Mouse (Mus musculus) CH12.LX (cell line): Measurements from ENCODE around the gene Eri3. TPM values are rescaled to one million over a fixed set of nuclear protein-coding genes. Genes with fewer than 3 reads are reported as not detected.

Experiments
- DNase-seq: peaks from one replicate; pipeline ENCODE4 v3.0.0-alpha.2; 2013; ENCODE audit errors: extremely low read depth
- H3K27ac ChIP-seq: 2 replicates; pipeline ENCODE4 v1.5.1; 2012; ENCODE audit warnings: low read depth, mild to moderate bottlenecking, control low read depth, moderate library complexity; ENCODE audit not compliant: insufficient read depth
- H3K27me3 ChIP-seq: replicated peaks from 2 replicates; pipeline ENCODE3; 2012; ENCODE audit warnings: inconsistent platforms
- H3K36me3 ChIP-seq, 2 experiments: replicated peaks in 1 of 2; 2 replicates each; pipeline versions ENCODE3 to v1.6.1; 2012; ENCODE audit warnings: inconsistent platforms in 1 of 2, low read length in 1 of 2, mild to moderate bottlenecking in 1 of 2, mixed read lengths in 1 of 2, moderate library complexity in 1 of 2; ENCODE audit not compliant: control insufficient read depth in 1 of 2, insufficient read depth in 1 of 2
- H3K4me1 ChIP-seq, 2 experiments: 2 replicates each; pipeline ENCODE4 v1.6.1; 2012; ENCODE audit warnings: inconsistent platforms in 1 of 2, moderate library complexity in 1 of 2; ENCODE audit not compliant: insufficient read depth in 2 of 2, control insufficient read depth in 1 of 2
- H3K4me2 ChIP-seq: 2 replicates; pipeline ENCODE4 v1.6.1; 2012; ENCODE audit warnings: low read depth, mild to moderate bottlenecking, control low read depth; ENCODE audit not compliant: poor library complexity, insufficient read depth, severe bottlenecking
- H3K4me3 ChIP-seq, 3 experiments: fragments of 150-350 bp in 1 of 3; sonication (generic) in 1 of 3; replicated peaks in 1 of 3; 2 replicates each; pipeline versions ENCODE3 to v1.5.1; 2011 to 2012; ENCODE audit warnings: low read depth in 2 of 3, low read length in 2 of 3, mild to moderate bottlenecking in 2 of 3, moderate library complexity in 2 of 3, control low read depth in 1 of 3, improper control_type of control experiment in 1 of 3, inconsistent platforms in 1 of 3, mixed read lengths in 1 of 3; ENCODE audit not compliant: poor library complexity in 1 of 3
- H3K79me2 ChIP-seq: replicated peaks from 2 replicates; pipeline ENCODE4 v1.6.1; 2012; ENCODE audit warnings: mild to moderate bottlenecking, moderate library complexity; ENCODE audit not compliant: control insufficient read depth, poor library complexity, insufficient read depth, severe bottlenecking; ENCODE audit errors: extremely low read depth
- H3K9ac ChIP-seq: 2 replicates; pipeline ENCODE4 v1.6.1; 2012; ENCODE audit warnings: low read depth, mild to moderate bottlenecking, control low read depth, moderate library complexity; ENCODE audit not compliant: insufficient read depth
- H3K9me3 ChIP-seq: replicated peaks from 2 replicates; pipeline ENCODE3; 2012; ENCODE audit warnings: low read length, inconsistent platforms, mixed read lengths
- BHLHE40 ChIP-seq: IDR thresholded peaks from 2 replicates; pipeline ENCODE4 v1.6.1; 2011; ENCODE audit warnings: mild to moderate bottlenecking, low read depth, low read length, improper control_type of control experiment
- CHD1 ChIP-seq: IDR thresholded peaks from 2 replicates; pipeline ENCODE4 v1.6.1; 2012; ENCODE audit warnings: low read depth, low read length, improper control_type of control experiment, inconsistent platforms
- CHD2 ChIP-seq: IDR thresholded peaks from 2 replicates; pipeline ENCODE4 v1.6.1; 2011; ENCODE audit warnings: low read length, improper control_type of control experiment
- CTCF ChIP-seq, 2 experiments: IDR thresholded peaks in 1 of 2; conservative IDR thresholded peaks in 1 of 2; 2 replicates each; pipeline ENCODE4 v1.5.1; 2011 to 2012; ENCODE audit warnings: low read depth in 2 of 2, low read length in 2 of 2, improper control_type of control experiment in 1 of 2, inconsistent platforms in 1 of 2, mild to moderate bottlenecking in 1 of 2, moderate library complexity in 1 of 2
- ELF1 ChIP-seq: IDR thresholded peaks from 2 replicates; pipeline ENCODE4 v1.6.1; 2014; ENCODE audit warnings: low read depth, mild to moderate bottlenecking, inconsistent platforms, low read length, improper control_type of control experiment
- EP300 ChIP-seq: IDR thresholded peaks from 2 replicates; pipeline ENCODE4 v1.6.1; 2011; ENCODE audit warnings: low read length, improper control_type of control experiment
- GABPA ChIP-seq: IDR thresholded peaks from 2 replicates; pipeline ENCODE4 v1.6.1; 2012; ENCODE audit warnings: low read depth, low read length, improper control_type of control experiment, inconsistent platforms; ENCODE audit not compliant: insufficient replicate concordance
- HCFC1 ChIP-seq: IDR thresholded peaks from 2 replicates; pipeline ENCODE4 v1.6.1; 2012; ENCODE audit warnings: low read depth, mild to moderate bottlenecking, inconsistent platforms, low read length, improper control_type of control experiment
- JUND ChIP-seq: conservative IDR thresholded peaks from 2 replicates; pipeline ENCODE4 v1.6.1; 2011; ENCODE audit warnings: low read depth, low read length, improper control_type of control experiment
- MAZ ChIP-seq: IDR thresholded peaks from 2 replicates; pipeline ENCODE4 v1.6.1; 2012; ENCODE audit warnings: low read depth, mild to moderate bottlenecking, inconsistent platforms, low read length, improper control_type of control experiment, moderate library complexity
- MXI1 ChIP-seq: IDR thresholded peaks from 2 replicates; pipeline ENCODE4 v1.6.1; 2011; ENCODE audit warnings: mild to moderate bottlenecking, low read depth, low read length, improper control_type of control experiment
- POLR2AphosphoS2 ChIP-seq: IDR thresholded peaks from 2 replicates; pipeline ENCODE4 v1.6.1; 2011; ENCODE audit warnings: low read depth, low read length, improper control_type of control experiment
- RAD21 ChIP-seq: IDR thresholded peaks from 2 replicates; pipeline ENCODE4 v1.6.1; 2011; ENCODE audit warnings: low read depth, mild to moderate bottlenecking, low read length, improper control_type of control experiment, moderate library complexity
- SIN3A ChIP-seq: IDR thresholded peaks from 2 replicates; pipeline ENCODE4 v1.6.1; 2012; ENCODE audit warnings: low read length, improper control_type of control experiment, inconsistent platforms
- TBP ChIP-seq: conservative IDR thresholded peaks from 2 replicates; pipeline ENCODE4 v1.6.1; 2011; ENCODE audit warnings: low read depth, low read length, improper control_type of control experiment
- USF2 ChIP-seq: conservative IDR thresholded peaks from 2 replicates; pipeline ENCODE4 v1.6.1; 2011; ENCODE audit warnings: low read depth, low read length, improper control_type of control experiment
- ZC3H11A ChIP-seq: IDR thresholded peaks from 2 replicates; pipeline ENCODE4 v1.6.1; 2012; ENCODE audit warnings: low read depth, mild to moderate bottlenecking, inconsistent platforms, low read length, improper control_type of control experiment
- ZKSCAN1 ChIP-seq: IDR thresholded peaks from 2 replicates; pipeline ENCODE4 v1.6.1; 2012; ENCODE audit warnings: low read depth, inconsistent platforms, low read length, improper control_type of control experiment, borderline replicate concordance
- dilution Hi-C: fragments of 300-500 bp; cut with MboI; formaldehyde crosslinking; loops from 2 replicates; pipeline ENCODE4 v1.14.3; 2020; ENCODE audit warnings: low sequenced_read_pairs; ENCODE audit not compliant: extremely low pct_unique_long_range_greater_than_20kb, extremely low pct_ligation_motif_present
- in situ Hi-C: fragments of 300-500 bp; cut with MboI; formaldehyde crosslinking; loops from 3 replicates; pipeline ENCODE4 v1.14.3; 2019; ENCODE audit warnings: low sequenced_read_pairs, low pct_ligation_motif_present, low pct_unique_long_range_greater_than_20kb, mixed read lengths
- polyA plus RNA-seq: library from polyadenylated mRNA; unstranded; fragments of >175 nt; gene quantifications from 2 replicates; pipeline ENCODE4 v1.2.1, GENCODE M21; 2012; ENCODE audit warnings: low read depth; ENCODE audit not compliant: insufficient read length
- total RNA-seq, 2 experiments: library from RNA; depleted of rRNA; stranded (reverse); fragments of 300-350 nt in 1 of 2; fragments of >200 nt in 1 of 2; gene quantifications; 2 replicates each; pipeline ENCODE4 v1.2.3; 2012 to 2014

The Eri3 gene
- total and polyA plus RNA-seq, 3 experiments = 31.2 to 38.0 (median 31.9) TPM

GRCm38 (mm10) chr4:117546616-117547015 is 3.5 kb upstream of the Eri3 start:
- H3K9ac ChIP-seq = no peak overlapping the region
- no peak for DNase-seq
- H3K27ac ChIP-seq = no peak overlapping the region
- TF ChIP-seq MAZ = no peak
- TF ChIP-seq ELF1 = no peak
- in situ Hi-C loops = no loop called here
- H3K4me2 ChIP-seq = no peak overlapping the region
- dilution Hi-C loops = no loop called here
- H3K4me1 ChIP-seq = peaks cover 11 to 46% of the 10 kb centered on the region in 2 experiments; a peak in 3 of 4 replicates
- no peaks in the 10 kb centered on the region for H3K9me3 ChIP-seq
- no peaks in the 10 kb centered on the region for H3K27me3 ChIP-seq
- no peak overlapping the region for H3K4me3 ChIP-seq
- no peaks in the 10 kb centered on the region for H3K79me2 ChIP-seq
- H3K36me3 ChIP-seq = no peaks in the 10 kb centered on the region

GRCm38 (mm10) chr4:117549576-117549975 is 589 bp upstream of the Eri3 start:
- H3K4me2 ChIP-seq = peak overlapping the region; percentile 69
- H3K9ac ChIP-seq = peak overlapping the region; percentile 87
- DNase-seq = peak; percentile 23
- no peaks in the 10 kb centered on the region for H3K9me3 ChIP-seq
- in situ Hi-C loops (no loop called here), dilution Hi-C loops (no loop called here)
- H3K79me2 ChIP-seq = no peaks in the 10 kb centered on the region
- H3K27ac ChIP-seq = no peak overlapping the region
- TF ChIP-seq JUND (no peak), USF2 (no peak), ZC3H11A (no peak), CTCF (conservative IDR thresholded peaks at IDR 0.05 in 1 of 2, IDR thresholded peaks at IDR 0.05 in 1 of 2; ENCODE audit: low read depth in 2 of 2, low read length in 2 of 2) (no peak), EP300 (no peak), SIN3A (no peak), RAD21 (no peak), MXI1 (no peak), ELF1 (no peak), ZKSCAN1 (no peak), POLR2AphosphoS2 (no peak), BHLHE40 (no peak), HCFC1 (no peak), CHD2 (no peak), CHD1 (no peak), TBP (no peak), GABPA (no peak)
- TF ChIP-seq, all 38 proteins: peak for 0
- Histone ChIP-seq H3K4me3 (peak overlapping the region; percentile 30 to 89 (median 42)), H3K27me3 (no peaks in the 10 kb centered on the region), H3K4me1 (peaks cover 10 to 52% of the 10 kb centered on the region in 2 experiments; a peak in 3 of 4 replicates), H3K36me3 (peaks cover 0 to 7% of the 10 kb centered on the region in 2 experiments)
